Mouse (Mus musculus) limb, embryonic 13.5 days (tissue): ENCODE measurements around the gene Galntl6. TPM values are rescaled to one million over a fixed set of nuclear protein-coding genes. Genes with fewer than 3 reads are reported as not detected.
A peak's percentile ranks its signal among the peaks of the same experiment; 100 is the strongest.

Experiments
- ATAC-seq: fragments of 200-750 bp; cut with Nextera tagmentation; 2 replicates; pipeline ENCODE4 v1.8.0; 2017; ENCODE audit warnings: low read depth, moderate number of reproducible peaks, moderate TSS enrichment; ENCODE audit not compliant: low FRiP score
- H3K27ac ChIP-seq: fragments of 300-500 bp; sonication (generic); 2 replicates; pipeline ENCODE4 v1.5.1; 2015; ENCODE audit warnings: inconsistent platforms, mild to moderate bottlenecking, moderate library complexity
- H3K27me3 ChIP-seq: fragments of 300-500 bp; sonication (generic); 2 replicates; pipeline ENCODE4 v1.6.1; 2015; ENCODE audit warnings: mild to moderate bottlenecking, inconsistent platforms
- H3K36me3 ChIP-seq: fragments of 300-500 bp; sonication (generic); 2 replicates; pipeline ENCODE4 v1.6.1; 2015; ENCODE audit warnings: inconsistent platforms, mild to moderate bottlenecking, moderate library complexity
- H3K4me1 ChIP-seq: fragments of 300-500 bp; sonication (generic); 2 replicates; pipeline ENCODE4 v1.6.1; 2015; ENCODE audit warnings: inconsistent platforms
- H3K4me2 ChIP-seq: fragments of 300-500 bp; sonication (generic); replicated peaks from 2 replicates; pipeline ENCODE4 v1.6.1; 2015; ENCODE audit warnings: inconsistent platforms, mild to moderate bottlenecking, moderate library complexity
- H3K4me3 ChIP-seq: fragments of 300-500 bp; sonication (generic); 2 replicates; pipeline ENCODE4 v1.5.1; 2015; ENCODE audit warnings: moderate library complexity, mild to moderate bottlenecking, inconsistent platforms
- H3K9ac ChIP-seq: fragments of 300-500 bp; sonication (generic); 2 replicates; pipeline ENCODE4 v1.6.1; 2015; ENCODE audit warnings: mild to moderate bottlenecking, inconsistent platforms
- H3K9me3 ChIP-seq: fragments of 300-500 bp; sonication (generic); 2 replicates; pipeline ENCODE4 v1.6.1; 2016; ENCODE audit warnings: inconsistent platforms
- WGBS: fragments of 180-500 bp; shearing (Covaris S2); methylation state at CpG from one replicate; pipeline ENCODE4 v1.1.7; 2015; 5-methylcytosine and 5-hydroxymethylcytosine counted together
- polyA plus RNA-seq: library from polyadenylated mRNA; unstranded; fragments of >200 nt; fragmentation: Nextera tagmentation; extraction: Ambion mirVana; gene quantifications from 2 replicates; pipeline ENCODE4 v1.2.1, GENCODE M21; 2015

Gene Galntl6
- 1.5 and 1.9 TPM in 2 replicates for polyA plus RNA-seq

DNA sequence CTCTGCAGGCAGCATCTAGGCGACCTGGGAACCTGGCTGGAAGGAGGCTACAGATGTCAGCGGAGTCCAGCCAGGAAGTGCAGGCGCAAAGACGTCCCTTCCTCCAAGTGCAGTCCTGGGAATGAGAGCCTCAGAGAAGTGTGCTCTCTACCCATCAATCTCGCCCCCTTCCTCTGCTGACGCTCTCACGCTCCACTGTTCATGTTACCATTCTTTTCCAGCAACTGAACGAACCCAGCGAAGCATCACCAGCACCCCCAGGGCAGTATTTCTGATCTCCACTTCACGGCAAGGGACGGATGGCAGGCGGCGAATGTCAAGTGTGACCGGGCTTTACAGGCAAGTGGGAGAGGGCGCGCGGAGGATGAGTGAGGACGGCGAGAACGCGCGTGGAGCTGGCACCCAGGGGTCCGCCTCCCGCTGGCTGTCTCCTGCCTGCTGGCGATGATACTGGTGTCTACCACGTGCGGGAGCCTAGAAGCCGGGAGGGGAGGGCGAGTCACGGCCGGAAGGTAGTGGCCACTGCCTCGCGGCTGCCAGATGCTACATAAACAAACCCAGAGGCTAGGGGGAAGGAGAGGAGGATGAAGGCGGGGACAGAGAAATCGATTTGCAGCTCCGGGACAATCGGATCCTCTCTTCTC, at the start of gene Galntl6:
Gene Galntl6 (minus strand): TSS at position 445 of the 644 bp plus-strand sequence.
- no peaks in the 10 kb centered on the region for H3K36me3 ChIP-seq

DNA sequence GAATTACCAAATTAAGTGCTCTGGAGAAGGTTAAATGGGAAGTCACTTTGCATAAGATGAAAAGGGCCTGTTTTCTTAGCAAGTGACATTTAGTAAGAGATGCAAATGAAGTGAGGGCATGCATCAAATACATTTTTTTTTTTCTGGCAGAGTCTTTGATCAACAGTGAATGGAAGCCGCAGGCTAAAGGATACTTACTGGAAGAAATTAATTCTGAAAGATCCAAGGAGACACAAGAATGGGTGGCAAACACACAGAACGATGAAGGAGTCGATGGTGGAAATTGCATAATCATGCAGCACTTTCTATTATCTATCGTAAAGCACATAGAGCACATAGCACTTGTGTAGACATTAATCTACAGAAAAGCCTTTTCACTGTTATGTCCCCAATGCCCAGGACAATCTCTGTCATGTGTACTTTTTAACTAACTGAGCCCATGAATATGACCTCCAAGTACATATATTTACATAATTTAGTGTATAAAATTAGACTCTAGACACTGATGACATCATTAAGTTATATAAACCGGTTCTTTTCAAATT, 44.8 kb upstream of the Galntl6 start:
- H3K9me3 ChIP-seq: no peaks in the 10 kb centered on the region
- no peak overlapping the region for H3K27ac ChIP-seq
- H3K36me3 ChIP-seq: no peaks in the 10 kb centered on the region
- ATAC-seq: no peak
- no peak overlapping the region for H3K9ac ChIP-seq
- H3K4me2 ChIP-seq: no peak overlapping the region
- no peaks in the 10 kb centered on the region for H3K4me1 ChIP-seq
- WGBS: 88% methylated on average over 5 of the region's 5 CpGs
- H3K4me3 ChIP-seq: no peak overlapping the region
- H3K27me3 ChIP-seq: no peaks in the 10 kb centered on the region

More for the DNA sequence above, at the start of gene Galntl6:
- ATAC-seq: peak; percentile 57; the same call in 1 of the 2 replicates
- peak within 1 kb of the TSS; percentile 64 for H3K4me3 ChIP-seq
- under 1% methylated on average over 37 of the region's 37 CpGs for WGBS
- peak within 1 kb of the TSS; percentile 69 for H3K9ac ChIP-seq
- H3K27ac ChIP-seq: no peak within 1 kb of the TSS
- H3K9me3 ChIP-seq: no peaks in the 10 kb centered on the region
- peaks cover 39% of the 10 kb centered on the region for H3K27me3 ChIP-seq
- peak within 1 kb of the TSS; percentile 99 for H3K4me2 ChIP-seq
- H3K4me1 ChIP-seq: peaks cover 11% of the 10 kb centered on the region

DNA sequence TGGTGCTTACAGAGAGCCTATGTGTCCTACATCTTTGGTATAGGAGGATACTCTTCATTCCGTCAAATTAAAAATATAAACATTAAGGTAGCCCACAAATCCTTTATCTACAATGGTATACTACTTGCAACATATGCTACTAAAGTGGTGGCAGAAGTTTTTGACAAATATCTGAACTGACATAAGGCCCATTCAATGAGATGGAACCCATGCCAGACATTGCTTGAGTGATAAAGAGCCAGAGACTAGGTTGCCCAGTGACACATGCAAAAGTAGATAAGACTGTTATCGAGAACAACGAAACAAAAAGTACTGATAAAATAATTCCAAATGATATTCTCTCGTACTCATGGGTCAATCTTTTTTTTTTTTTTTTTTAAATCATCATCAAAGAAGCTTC, 31.3 kb upstream of the Galntl6 start:
- Histone ChIP-seq H3K4me2 (no peak overlapping the region), H3K27me3 (no peaks in the 10 kb centered on the region), H3K36me3 (no peaks in the 10 kb centered on the region), H3K27ac (no peak overlapping the region), H3K4me3 (no peak overlapping the region), H3K4me1 (no peaks in the 10 kb centered on the region), H3K9me3 (no peaks in the 10 kb centered on the region), H3K9ac (no peak overlapping the region)
- WGBS: 95% methylated on average over 4 of the region's 4 CpGs
- ATAC-seq: no peak

DNA sequence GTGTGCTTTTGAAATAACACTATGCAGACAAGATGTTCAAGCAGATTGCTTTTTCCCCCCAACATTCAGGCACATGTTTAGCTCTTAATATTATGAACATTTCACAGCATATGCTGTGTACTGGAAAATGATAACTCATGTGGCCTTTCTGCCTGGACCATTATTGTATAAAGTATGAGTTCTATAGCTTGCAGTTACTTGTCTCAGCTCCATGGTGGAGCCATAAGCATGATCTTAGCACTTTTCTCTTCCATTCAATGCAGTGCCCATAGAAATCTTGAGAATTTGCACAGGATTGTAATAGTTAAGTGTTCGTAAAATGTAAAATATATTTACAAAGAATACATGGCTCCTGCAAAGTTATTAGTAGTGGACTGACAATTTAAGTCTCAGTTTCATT, 18.6 kb upstream of the Galntl6 start:
- WGBS: 79% methylated on average over 1 of the region's 1 CpGs

DNA sequence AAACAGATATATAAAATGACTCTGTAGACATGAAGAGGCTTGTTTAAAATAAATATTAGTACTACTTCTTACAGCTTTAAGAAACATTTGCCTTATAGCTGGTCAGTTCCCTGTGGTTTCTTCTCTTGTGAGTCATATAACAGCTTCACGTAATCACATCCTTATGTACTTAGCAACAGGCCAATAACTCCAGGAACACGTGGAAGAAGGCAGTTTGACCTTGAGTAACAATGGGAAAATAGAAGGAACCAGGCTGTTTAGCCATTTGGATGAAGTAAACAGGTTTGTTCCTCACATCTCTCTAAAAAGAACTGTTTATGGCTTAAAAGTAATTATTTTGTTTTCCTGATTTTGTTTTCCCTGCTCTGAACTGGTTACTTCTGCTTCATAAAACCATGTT, 2.7 kb upstream of the Galntl6 start:
- ATAC-seq: no peak
- H3K27me3 ChIP-seq: peaks cover 39% of the 10 kb centered on the region
- H3K9ac ChIP-seq: no peak overlapping the region
- 12% methylated on average over 2 of the region's 2 CpGs for WGBS
- no peaks in the 10 kb centered on the region for H3K9me3 ChIP-seq
- no peaks in the 10 kb centered on the region for H3K36me3 ChIP-seq
- H3K4me2 ChIP-seq: no peak overlapping the region
- no peak overlapping the region for H3K27ac ChIP-seq
- H3K4me3 ChIP-seq: no peak overlapping the region
- peaks cover 11% of the 10 kb centered on the region for H3K4me1 ChIP-seq

More for the DNA sequence above, 18.6 kb upstream of the Galntl6 start:
- ATAC-seq: no peak
- Histone ChIP-seq H3K4me2 (no peak overlapping the region), H3K4me3 (no peak overlapping the region), H3K36me3 (no peaks in the 10 kb centered on the region), H3K4me1 (no peaks in the 10 kb centered on the region), H3K27ac (no peak overlapping the region), H3K9ac (no peak overlapping the region), H3K9me3 (no peaks in the 10 kb centered on the region), H3K27me3 (no peaks in the 10 kb centered on the region)

- no peak overlapping the region for H3K4me3 ChIP-seq
- no peaks in the 10 kb centered on the region for H3K36me3 ChIP-seq
- 67% methylated on average over 3 of the region's 3 CpGs for WGBS
- H3K27ac ChIP-seq: no peak overlapping the region
- H3K9me3 ChIP-seq: no peaks in the 10 kb centered on the region
- H3K27me3 ChIP-seq: peaks cover 39% of the 10 kb centered on the region
- H3K4me2 ChIP-seq: peak overlapping the region; percentile 99; the same call in 1 of the 2 replicates
- H3K9ac ChIP-seq: no peak overlapping the region
- ATAC-seq: no peak
- peaks cover 11% of the 10 kb centered on the region for H3K4me1 ChIP-seq
Measured at GRCm38 (mm10) chr8:58913640-58913968, 1.2 kb upstream of the Galntl6 start.

DNA sequence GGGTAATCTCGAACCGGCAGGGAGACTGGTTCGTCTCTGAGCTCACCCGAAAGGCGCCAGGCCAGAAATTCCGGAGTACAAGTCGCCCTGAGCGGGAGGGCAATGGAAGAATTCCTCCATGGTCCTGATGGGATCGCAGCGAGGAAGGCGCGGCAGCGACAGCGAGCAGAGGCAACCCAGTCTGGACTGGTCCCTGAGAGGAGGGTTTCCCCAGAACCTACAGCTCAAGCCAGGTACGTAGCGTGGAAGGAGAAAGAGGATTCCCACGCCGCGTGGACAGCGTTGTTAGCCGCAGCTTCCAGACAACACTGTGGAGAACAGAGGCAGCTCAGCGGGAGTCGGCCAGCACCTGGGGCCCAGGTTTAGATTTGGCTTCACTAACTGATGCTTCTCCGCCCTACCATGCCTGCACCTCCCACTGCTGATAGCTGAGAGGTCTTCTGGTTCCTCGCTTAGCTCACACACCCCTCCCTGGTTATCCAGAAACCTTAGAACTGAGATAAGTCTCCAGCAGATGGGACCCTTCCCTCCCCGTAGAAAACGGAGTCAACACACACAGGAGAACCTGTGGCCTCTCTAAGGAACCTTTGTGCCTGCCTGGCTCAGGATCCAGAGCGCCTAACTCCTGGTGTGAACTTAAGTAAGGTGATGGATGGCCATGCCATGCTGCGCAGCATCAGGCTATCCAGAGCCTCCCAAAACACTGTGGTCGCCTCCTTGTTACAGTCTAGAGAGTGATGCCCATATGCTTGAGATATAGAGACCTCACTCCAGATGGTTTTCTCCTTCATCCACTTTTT, 600 bp upstream of the Galntl6 start:
- H3K27ac ChIP-seq: no peak overlapping the region
- H3K4me3 ChIP-seq: peak overlapping the region; percentile 64
- no peaks in the 10 kb centered on the region for H3K36me3 ChIP-seq
- WGBS: 3% methylated on average over 30 of the region's 30 CpGs
- no peaks in the 10 kb centered on the region for H3K9me3 ChIP-seq
- H3K27me3 ChIP-seq: peaks cover 39% of the 10 kb centered on the region
- peak overlapping the region; percentile 99 for H3K4me2 ChIP-seq
- H3K9ac ChIP-seq: peak overlapping the region; percentile 69
- H3K4me1 ChIP-seq: peaks cover 11% of the 10 kb centered on the region
- peak; percentile 52; the same call in 1 of the 2 replicates for ATAC-seq

- 7% methylated on average over 14 of the region's 14 CpGs for WGBS
- no peak for ATAC-seq
- no peak within 1 kb of the TSS for H3K27ac ChIP-seq
- peaks cover 11% of the 10 kb centered on the region for H3K4me1 ChIP-seq
- peaks cover 39% of the 10 kb centered on the region for H3K27me3 ChIP-seq
- peak within 1 kb of the TSS; percentile 69 for H3K9ac ChIP-seq
- no peaks in the 10 kb centered on the region for H3K9me3 ChIP-seq
- H3K4me2 ChIP-seq: peak within 1 kb of the TSS; percentile 99
- H3K36me3 ChIP-seq: no peaks in the 10 kb centered on the region
- H3K4me3 ChIP-seq: peak within 1 kb of the TSS; percentile 64
Measured at GRCm38 (mm10) chr8:58911677-58912076, 763 bp downstream of the Galntl6 start, which contains the start of gene BC030500. Gene BC030500, plus strand, starts transcription at chr8:58911755.

GRCm38 (mm10) chr8:58904465-58904864, 8.0 kb downstream of the Galntl6 start:
- Histone ChIP-seq H3K4me3 (no peak overlapping the region), H3K4me1 (no peaks in the 10 kb centered on the region), H3K27me3 (no peaks in the 10 kb centered on the region), H3K27ac (no peak overlapping the region), H3K9me3 (no peaks in the 10 kb centered on the region), H3K9ac (no peak overlapping the region), H3K4me2 (no peak overlapping the region), H3K36me3 (no peaks in the 10 kb centered on the region)
- no peak for ATAC-seq
- WGBS: 51% methylated on average over 2 of the region's 2 CpGs

DNA sequence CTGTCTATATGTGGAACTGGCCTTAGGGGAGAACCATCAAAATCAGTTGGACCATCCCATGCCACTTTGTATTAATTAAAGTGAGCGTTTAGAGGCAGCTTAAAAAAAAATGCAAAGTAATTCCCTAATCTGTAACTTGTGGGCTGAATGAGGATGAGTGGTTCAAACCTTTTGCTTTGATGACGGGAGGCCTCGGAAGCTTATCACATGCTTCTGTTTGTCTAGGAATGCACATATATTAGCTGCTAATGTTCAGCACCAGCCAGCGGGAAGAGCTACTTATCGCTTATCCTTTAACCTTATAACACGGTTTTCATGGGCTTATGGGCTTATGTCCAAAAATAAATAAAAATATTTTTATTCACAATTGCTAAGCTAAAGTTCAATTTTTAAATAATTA, 16.5 kb downstream of the Galntl6 start:
- H3K27ac ChIP-seq: no peak overlapping the region
- ATAC-seq: no peak
- no peaks in the 10 kb centered on the region for H3K36me3 ChIP-seq
- no peaks in the 10 kb centered on the region for H3K4me1 ChIP-seq
- no peak overlapping the region for H3K4me3 ChIP-seq
- no peaks in the 10 kb centered on the region for H3K27me3 ChIP-seq
- H3K9ac ChIP-seq: no peak overlapping the region
- 85% methylated on average over 6 of the region's 6 CpGs for WGBS
- H3K4me2 ChIP-seq: no peak overlapping the region
- H3K9me3 ChIP-seq: no peaks in the 10 kb centered on the region

- H3K27me3 ChIP-seq: no peaks in the 10 kb centered on the region
- no peaks in the 10 kb centered on the region for H3K36me3 ChIP-seq
- no peak overlapping the region for H3K4me2 ChIP-seq
- no peak for ATAC-seq
- H3K9me3 ChIP-seq: no peaks in the 10 kb centered on the region
- no peak overlapping the region for H3K9ac ChIP-seq
- 86% methylated on average over 3 of the region's 3 CpGs for WGBS
- no peak overlapping the region for H3K27ac ChIP-seq
- H3K4me3 ChIP-seq: no peak overlapping the region
- H3K4me1 ChIP-seq: no peaks in the 10 kb centered on the region
Measured at GRCm38 (mm10) chr8:58890591-58890990, 21.8 kb downstream of the Galntl6 start.

- no peaks in the 10 kb centered on the region for H3K4me1 ChIP-seq
- no peak overlapping the region for H3K4me2 ChIP-seq
- H3K36me3 ChIP-seq: no peaks in the 10 kb centered on the region
- 2% methylated on average over 1 of the region's 1 CpGs for WGBS
- H3K27ac ChIP-seq: no peak overlapping the region
- no peaks in the 10 kb centered on the region for H3K27me3 ChIP-seq
- H3K9me3 ChIP-seq: no peaks in the 10 kb centered on the region
- no peak for ATAC-seq
- no peak overlapping the region for H3K9ac ChIP-seq
- H3K4me3 ChIP-seq: no peak overlapping the region
Measured at GRCm38 (mm10) chr8:58886405-58886804, 26.0 kb downstream of the Galntl6 start.
